Mouse (Mus musculus): ENCODE data around the gene Srpx2. TPM values are rescaled to one million over a fixed set of nuclear protein-coding genes. Genes with fewer than 3 reads are reported as not detected.

Srpx2 gene
- polyA plus RNA-seq, 1 experiment from 2014 or later, result 17.3 TPM

GRCm38 (mm10) chrX:133939561-133939960, 31.3 kb downstream of the Srpx2 start:
- Histone ChIP-seq H3K4me3 (ENCODE audit: low read depth, low read length) (no peak overlapping the region), H3K9ac (replicated peaks; ENCODE audit: low read depth) (no peak overlapping the region), H3K4me1 (ENCODE audit: insufficient read depth, low read depth, low read length) (no peaks in the 10 kb centered on the region), H3K36me3 (ENCODE audit: insufficient read depth, low read length) (no peaks in the 10 kb centered on the region), H3K27ac (ENCODE audit: low read length) (no peak overlapping the region), H3K4me2 (replicated peaks; ENCODE audit: low read depth, low read length) (no peak overlapping the region), H3K27me3 (replicated peaks; ENCODE audit: insufficient read depth, low read length) (no peaks in the 10 kb centered on the region), H3K9me3 (ENCODE audit: low read length) (no peaks in the 10 kb centered on the region)
- no peak for TF ChIP-seq EP300 (IDR thresholded peaks at IDR 0.05)
- no peak for TF ChIP-seq CTCF (IDR thresholded peaks at IDR 0.05)
- no peak for ATAC-seq
- WGBS, result 45% methylated on average over 1 of the region's 1 CpGs
- no peak for DNase-seq (ENCODE audit: low spot score)

DNA sequence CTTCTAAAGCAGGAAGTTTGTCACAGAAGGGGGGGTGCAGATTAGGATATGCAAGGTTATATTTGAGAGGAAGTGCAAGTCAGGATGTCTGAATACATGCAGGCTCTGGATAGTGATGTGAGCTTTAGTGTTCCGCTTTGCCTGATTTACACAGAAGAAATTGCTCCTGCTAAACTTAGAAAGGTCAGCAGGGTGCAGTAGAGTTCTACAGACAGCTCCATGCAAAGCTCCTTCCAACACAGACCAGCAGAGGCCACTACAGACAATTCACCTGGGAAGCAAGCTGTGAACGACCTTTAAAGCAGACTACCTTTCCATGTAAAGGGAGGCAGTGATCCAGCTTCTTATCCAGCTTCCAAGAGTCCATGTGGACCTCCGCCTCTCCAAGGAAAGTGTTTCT, 39.2 kb downstream of the Srpx2 start:
- Histone ChIP-seq H3K9me3 (ENCODE audit: low read length) (no peaks in the 10 kb centered on the region), H3K27me3 (replicated peaks; ENCODE audit: insufficient read depth, low read length) (no peaks in the 10 kb centered on the region), H3K9ac (replicated peaks; ENCODE audit: low read depth) (no peak overlapping the region), H3K36me3 (ENCODE audit: insufficient read depth, low read length) (no peaks in the 10 kb centered on the region), H3K4me3 (ENCODE audit: low read depth, low read length) (no peak overlapping the region), H3K27ac (ENCODE audit: low read length) (no peak overlapping the region), H3K4me1 (ENCODE audit: insufficient read depth, low read depth, low read length) (no peaks in the 10 kb centered on the region), H3K4me2 (replicated peaks; ENCODE audit: low read depth, low read length) (no peak overlapping the region)
- TF ChIP-seq CTCF (IDR thresholded peaks at IDR 0.05), result peak; percentile 94
- no peak for TF ChIP-seq EP300 (IDR thresholded peaks at IDR 0.05)
- peak; percentile 64 for DNase-seq (ENCODE audit: low spot score)
- ATAC-seq, result peak; percentile 47
- 32% methylated on average over 3 of the region's 3 CpGs for WGBS

DNA sequence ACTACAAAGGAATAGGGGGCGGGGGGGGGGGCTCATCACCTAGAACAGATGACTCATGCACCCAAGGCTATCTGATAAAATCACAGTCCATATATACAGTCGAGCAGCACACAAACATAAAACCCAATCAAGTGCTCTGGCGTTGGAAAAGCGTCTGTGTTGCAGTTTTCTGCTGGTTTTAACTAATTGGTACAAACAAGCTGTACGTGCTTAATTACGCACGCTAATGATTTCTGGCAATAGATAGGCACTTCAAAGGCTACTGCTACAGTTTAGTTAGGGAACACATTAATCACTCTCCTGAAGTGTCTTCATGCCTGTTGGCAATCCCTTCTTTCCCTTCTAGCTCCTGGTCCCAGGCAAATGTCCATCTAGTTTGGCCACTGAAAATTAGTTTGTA, 46.4 kb downstream of the Srpx2 start:
- Histone ChIP-seq H3K9me3 (ENCODE audit: low read length) (no peaks in the 10 kb centered on the region), H3K4me2 (replicated peaks; ENCODE audit: low read depth, low read length) (no peak overlapping the region), H3K4me3 (ENCODE audit: low read depth, low read length) (no peak overlapping the region), H3K27ac (ENCODE audit: low read length) (no peak overlapping the region), H3K9ac (replicated peaks; ENCODE audit: low read depth) (no peak overlapping the region), H3K27me3 (replicated peaks; ENCODE audit: insufficient read depth, low read length) (no peaks in the 10 kb centered on the region), H3K36me3 (ENCODE audit: insufficient read depth, low read length) (no peaks in the 10 kb centered on the region), H3K4me1 (ENCODE audit: insufficient read depth, low read depth, low read length) (no peaks in the 10 kb centered on the region)
- DNase-seq (ENCODE audit: low spot score) (no peak), ATAC-seq (no peak)
- 41% methylated on average over 7 of the region's 7 CpGs for WGBS
- TF ChIP-seq CTCF (IDR thresholded peaks at IDR 0.05) (no peak), EP300 (IDR thresholded peaks at IDR 0.05) (no peak)

DNA sequence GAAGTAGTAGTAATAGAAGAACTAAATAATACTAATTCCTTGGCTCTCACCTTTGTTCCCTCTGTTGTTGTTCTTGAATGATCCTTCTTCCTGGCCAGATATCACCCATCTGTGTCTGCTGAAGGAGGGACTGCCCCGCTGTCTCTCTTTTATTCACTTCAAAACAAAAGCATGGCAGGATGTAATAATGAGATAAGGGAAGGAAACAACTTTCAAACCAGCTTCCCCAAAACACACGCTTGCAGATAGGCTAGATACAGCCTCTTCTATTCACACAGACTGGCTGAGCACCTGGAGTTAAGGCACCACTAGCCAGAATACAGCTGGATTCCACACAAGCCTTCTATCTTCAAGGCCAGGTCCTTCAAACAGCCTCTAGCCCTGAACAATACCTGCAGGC, 52.4 kb downstream of the Srpx2 start:
- DNase-seq (ENCODE audit: low spot score), result no peak
- H3K9me3 ChIP-seq (ENCODE audit: low read length), result no peaks in the 10 kb centered on the region
- no peak for ATAC-seq
- H3K27ac ChIP-seq (ENCODE audit: low read length), result no peak overlapping the region
- H3K4me3 ChIP-seq (ENCODE audit: low read depth, low read length), result no peak overlapping the region
- H3K4me1 ChIP-seq (ENCODE audit: insufficient read depth, low read depth, low read length), result no peaks in the 10 kb centered on the region
- H3K36me3 ChIP-seq (ENCODE audit: insufficient read depth, low read length), result no peaks in the 10 kb centered on the region
- no peaks in the 10 kb centered on the region for H3K27me3 ChIP-seq (replicated peaks; ENCODE audit: insufficient read depth, low read length)
- H3K4me2 ChIP-seq (replicated peaks; ENCODE audit: low read depth, low read length), result no peak overlapping the region
- H3K9ac ChIP-seq (replicated peaks; ENCODE audit: low read depth), result no peak overlapping the region
- 65% methylated on average over 2 of the region's 2 CpGs for WGBS
- TF ChIP-seq EP300 (IDR thresholded peaks at IDR 0.05) (no peak), CTCF (IDR thresholded peaks at IDR 0.05) (no peak)

- WGBS, result 59% methylated on average over 2 of the region's 2 CpGs
- no peak overlapping the region for H3K9ac ChIP-seq (replicated peaks; ENCODE audit: low read depth)
- no peak for TF ChIP-seq CTCF (IDR thresholded peaks at IDR 0.05)
- no peak for TF ChIP-seq EP300 (IDR thresholded peaks at IDR 0.05)
- H3K4me3 ChIP-seq (ENCODE audit: low read depth, low read length), result no peak overlapping the region
- no peaks in the 10 kb centered on the region for H3K4me1 ChIP-seq (ENCODE audit: insufficient read depth, low read depth, low read length)
- no peak overlapping the region for H3K27ac ChIP-seq (ENCODE audit: low read length)
- H3K27me3 ChIP-seq (replicated peaks; ENCODE audit: insufficient read depth, low read length), result no peaks in the 10 kb centered on the region
- ATAC-seq (no peak), DNase-seq (ENCODE audit: low spot score) (no peak)
- no peak overlapping the region for H3K4me2 ChIP-seq (replicated peaks; ENCODE audit: low read depth, low read length)
- H3K9me3 ChIP-seq (ENCODE audit: low read length), result no peaks in the 10 kb centered on the region
- H3K36me3 ChIP-seq (ENCODE audit: insufficient read depth, low read length), result no peaks in the 10 kb centered on the region
Measured at GRCm38 (mm10) chrX:133964615-133965014, 56.4 kb downstream of the Srpx2 start.

- TF ChIP-seq EP300 (IDR thresholded peaks at IDR 0.05) (no peak), CTCF (IDR thresholded peaks at IDR 0.05) (no peak)
- ATAC-seq (peak; percentile 74), DNase-seq (ENCODE audit: low spot score) (peak; percentile 35)
- H3K27me3 ChIP-seq (replicated peaks; ENCODE audit: insufficient read depth, low read length), result no peaks in the 10 kb centered on the region
- H3K9me3 ChIP-seq (ENCODE audit: low read length), result no peaks in the 10 kb centered on the region
- peak within 1 kb of the TSS; percentile 71 for H3K4me2 ChIP-seq (replicated peaks; ENCODE audit: low read depth, low read length)
- H3K9ac ChIP-seq (replicated peaks; ENCODE audit: low read depth), result no peak within 1 kb of the TSS
- no peak within 1 kb of the TSS for H3K27ac ChIP-seq (ENCODE audit: low read length)
- H3K36me3 ChIP-seq (ENCODE audit: insufficient read depth, low read length), result no peaks in the 10 kb centered on the region
- H3K4me1 ChIP-seq (ENCODE audit: insufficient read depth, low read depth, low read length), result no peaks in the 10 kb centered on the region
- WGBS, result 15% methylated on average over 25 of the region's 29 CpGs
- peak within 1 kb of the TSS; percentile 45 for H3K4me3 ChIP-seq (ENCODE audit: low read depth, low read length)
Measured at GRCm38 (mm10) chrX:133981231-133982002, 73.2 kb downstream of the Srpx2 start, which contains the start of gene Sytl4. Sytl4 (minus strand) TSS chrX:133981812.

Other genes with a start within 250 kb of the Srpx2 start
- gene Pcdh19, start 219.4 kb upstream of the Srpx2 start, polyA plus RNA-seq (2015; fragmentation: Nextera tagmentation; extraction: Ambion mirVana), result 0.39 and 0.62 TPM in 2 replicates
- not detected in 2 replicates for gene Tnmd, start 57.4 kb upstream of the Srpx2 start, polyA plus RNA-seq (2015; fragmentation: Nextera tagmentation; extraction: Ambion mirVana)
- 64.2 and 67.7 TPM in 2 replicates for gene Tspan6, start 10.0 kb upstream of the Srpx2 start, polyA plus RNA-seq (2015; fragmentation: Nextera tagmentation; extraction: Ambion mirVana)
- gene Sytl4, start 73.4 kb downstream of the Srpx2 start, polyA plus RNA-seq (2015; fragmentation: Nextera tagmentation; extraction: Ambion mirVana), result 2.1 and 2.5 TPM in 2 replicates
- 13.8 and 14.3 TPM in 2 replicates for gene Cstf2, start 150.8 kb downstream of the Srpx2 start, polyA plus RNA-seq (2015; fragmentation: Nextera tagmentation; extraction: Ambion mirVana)

Data from lung, postnatal 0 days (tissue).